Mouse (Mus musculus): Measurements from ENCODE around the gene Mrgprf. TPM values are rescaled to one million over a fixed set of nuclear protein-coding genes. Genes with fewer than 3 reads are reported as not detected.

Mrgprf gene
- total and polyA plus RNA-seq, 3 experiments, result not detected

DNA sequence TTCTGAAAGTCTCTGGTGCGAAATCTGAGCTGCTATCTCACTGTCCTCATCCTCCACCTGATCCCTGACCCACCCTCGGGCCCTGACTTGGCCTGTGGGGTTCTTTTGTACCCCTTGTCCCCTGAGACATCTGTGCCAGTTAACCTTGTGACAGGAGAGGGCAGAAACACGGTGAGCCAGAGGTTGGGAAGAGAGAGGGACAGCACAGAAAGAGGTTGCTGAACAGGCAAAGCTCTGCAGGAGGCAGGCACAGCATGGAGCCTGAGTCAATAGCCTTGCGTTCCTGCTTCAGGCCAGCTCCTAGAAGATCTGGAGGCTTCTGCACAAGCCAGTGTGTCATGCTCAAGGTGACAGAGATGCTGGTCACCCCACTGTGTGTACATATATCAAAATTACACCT is 23.0 kb downstream of the Mrgprf start:
- TF ChIP-seq ZKSCAN1 (IDR thresholded peaks at IDR 0.05; ENCODE audit: low read depth, low read length) (no peak), CHD1 (IDR thresholded peaks at IDR 0.05; ENCODE audit: low read depth, low read length) (no peak), POLR2AphosphoS5 (IDR thresholded peaks at IDR 0.05; ENCODE audit: borderline replicate concordance, low read depth, low read length) (no peak)
- Histone ChIP-seq H3K4me3 (ENCODE audit: control insufficient read depth in 1 of 2, insufficient read depth in 1 of 2, low read depth in 2 of 2, low read length in 2 of 2) (no peak overlapping the region), H3K27ac (ENCODE audit: control insufficient read depth, low read depth, low read length) (no peak overlapping the region), H3K4me1 (ENCODE audit: control insufficient read depth in 1 of 2, insufficient read depth in 2 of 2, low read length in 2 of 2) (no peaks in the 10 kb centered on the region), H3K79me2 (ENCODE audit: control insufficient read depth, insufficient read depth, low read length, poor library complexity) (no peaks in the 10 kb centered on the region), H3K27me3 (ENCODE audit: control insufficient read depth in 1 of 2, insufficient read depth in 2 of 2, low read length in 2 of 2) (no peaks in the 10 kb centered on the region), H3K36me3 (ENCODE audit: control insufficient read depth in 1 of 2, insufficient read depth in 2 of 2, low read length in 2 of 2) (no peaks in the 10 kb centered on the region), H3K9me3 (replicated peaks; ENCODE audit: insufficient read depth, low read length) (no peaks in the 10 kb centered on the region), H3K9ac (ENCODE audit: control insufficient read depth, low read depth, low read length, poor library complexity, severe bottlenecking) (no peak overlapping the region)
- no peak for DNase-seq (ENCODE audit: low read depth, low spot score)

DNA sequence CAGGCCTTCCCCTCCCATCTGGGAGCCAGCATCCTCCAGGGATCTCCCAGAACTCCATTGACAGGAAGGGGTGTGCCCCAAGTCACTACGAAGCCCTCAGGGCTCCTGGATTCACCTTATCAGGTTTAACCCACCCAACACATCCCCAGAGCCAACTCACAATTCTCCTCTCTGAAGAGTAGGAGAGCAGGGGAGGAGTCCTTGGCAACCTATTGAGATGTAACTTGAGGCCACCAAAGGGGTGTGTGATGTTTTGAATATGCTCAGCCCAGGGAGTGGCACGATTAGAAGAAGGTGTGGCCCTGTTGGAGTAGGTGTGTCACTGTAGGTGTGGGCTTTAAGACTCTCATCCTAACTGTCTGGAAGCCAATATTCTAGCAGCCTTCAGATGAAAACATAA is 25.1 kb downstream of the Mrgprf start:
- Histone ChIP-seq H3K9ac (ENCODE audit: control insufficient read depth, low read depth, low read length, poor library complexity, severe bottlenecking) (no peak overlapping the region), H3K79me2 (ENCODE audit: control insufficient read depth, insufficient read depth, low read length, poor library complexity) (no peaks in the 10 kb centered on the region), H3K9me3 (replicated peaks; ENCODE audit: insufficient read depth, low read length) (no peaks in the 10 kb centered on the region), H3K27me3 (ENCODE audit: control insufficient read depth in 1 of 2, insufficient read depth in 2 of 2, low read length in 2 of 2) (no peaks in the 10 kb centered on the region), H3K4me1 (ENCODE audit: control insufficient read depth in 1 of 2, insufficient read depth in 2 of 2, low read length in 2 of 2) (no peaks in the 10 kb centered on the region), H3K36me3 (ENCODE audit: control insufficient read depth in 1 of 2, insufficient read depth in 2 of 2, low read length in 2 of 2) (no peaks in the 10 kb centered on the region), H3K4me3 (ENCODE audit: control insufficient read depth in 1 of 2, insufficient read depth in 1 of 2, low read depth in 2 of 2, low read length in 2 of 2) (no peak overlapping the region), H3K27ac (ENCODE audit: control insufficient read depth, low read depth, low read length) (no peak overlapping the region)
- no peak for DNase-seq (ENCODE audit: low read depth, low spot score)
- no peak for TF ChIP-seq MYB (IDR thresholded peaks at IDR 0.05; ENCODE audit: low read depth, low read length)
- TF ChIP-seq NRF1 (IDR thresholded peaks at IDR 0.05; ENCODE audit: insufficient read depth, low read depth, low read length, poor library complexity, severe bottlenecking), result no peak
- TF ChIP-seq POLR2A (IDR thresholded peaks at IDR 0.05; ENCODE audit: control insufficient read depth in 1 of 2, insufficient read depth in 1 of 2, low read depth in 1 of 2, low read length in 2 of 2, poor library complexity in 1 of 2), result no peak
- no peak for TF ChIP-seq USF1 (IDR thresholded peaks at IDR 0.05; ENCODE audit: low read depth, low read length)
- TF ChIP-seq MEF2A (IDR thresholded peaks at IDR 0.05; ENCODE audit: extremely low read depth, insufficient replicate concordance, low read depth, low read length, poor library complexity, severe bottlenecking), result no peak
- TF ChIP-seq MXI1 (IDR thresholded peaks at IDR 0.05; ENCODE audit: low read depth, low read length), result no peak
- TF ChIP-seq GATA1 (IDR thresholded peaks at IDR 0.05; ENCODE audit: low read depth, low read length), result no peak
- TF ChIP-seq POLR2AphosphoS2 (IDR thresholded peaks at IDR 0.05; ENCODE audit: low read length), result no peak
- no peak for TF ChIP-seq RAD21 (IDR thresholded peaks at IDR 0.05; ENCODE audit: low read depth, low read length)
- no peak for TF ChIP-seq TBP (IDR thresholded peaks at IDR 0.05; ENCODE audit: low read depth, low read length)
- no peak for TF ChIP-seq SIN3A (IDR thresholded peaks at IDR 0.05; ENCODE audit: low read length)
- no peak for TF ChIP-seq E2F4 (IDR thresholded peaks at IDR 0.05; ENCODE audit: borderline replicate concordance, low read depth, low read length)
- no peak for TF ChIP-seq UBTF (IDR thresholded peaks at IDR 0.05; ENCODE audit: borderline replicate concordance, insufficient read depth, low read depth, low read length)
- TF ChIP-seq TAL1 (IDR thresholded peaks at IDR 0.05; ENCODE audit: low read length), result no peak
- TF ChIP-seq ETS1 (IDR thresholded peaks at IDR 0.05; ENCODE audit: low read depth, low read length), result no peak
- TF ChIP-seq ZNF384 (IDR thresholded peaks at IDR 0.05; ENCODE audit: low read depth, low read length), result no peak
- TF ChIP-seq EP300 (IDR thresholded peaks at IDR 0.05; ENCODE audit: low read depth in 1 of 2, low read length in 2 of 2), result no peak
- TF ChIP-seq USF2 (IDR thresholded peaks at IDR 0.05; ENCODE audit: borderline replicate concordance in 1 of 2, insufficient read depth in 1 of 2, low read depth in 1 of 2, low read length in 2 of 2), result no peak
- TF ChIP-seq MAZ (IDR thresholded peaks at IDR 0.05; ENCODE audit: low read depth, low read length), result no peak
